Comparison of ENCODE assay signal across 23 mouse cellular contexts in genomic region chr13:91759791-91760190, GRCm38 (mm10). TPM values are rescaled to one million over a fixed set of nuclear protein-coding genes. Genes with fewer than 3 reads are reported as not detected.
"Had no signal": no experiment of that assay in that cellular context is flagged by ENCODE, and none has a peak within 500 bp of the region (broad histone marks: within the 10 kb centered on the region; RNA-seq: fewer than 3 reads in every experiment).

No protein-coding gene starts in this region.

- DNase-seq: left cerebral cortex, postnatal 4 days; lung, adult 18-20 months; lung, postnatal 10 days; lung, postnatal 36 days; retina, postnatal 1 day; right cerebral cortex, postnatal 25 days; spleen, adult 18-20 months; thymus, postnatal 25 days had no signal

- H3K4me3 ChIP-seq: intestine, embryonic 15.5 days; limb, embryonic 12.5 days; limb, embryonic 15.5 days; lung, embryonic 15.5 days; megakaryocyte, embryonic 14.5 days; midbrain, embryonic 10.5 days; midbrain, embryonic 13.5 days; myocyte; neural tube, embryonic 13.5 days; stomach, embryonic 15.5 days had no signal

- H3K9ac ChIP-seq: intestine, embryonic 15.5 days; limb, embryonic 12.5 days; limb, embryonic 15.5 days; liver, embryonic 14.5 days; lung, embryonic 15.5 days; midbrain, embryonic 13.5 days; neural tube, embryonic 13.5 days; stomach, embryonic 15.5 days had no signal

- H3K27ac ChIP-seq: intestine, embryonic 15.5 days; kidney, postnatal 0 days; limb, embryonic 12.5 days; limb, embryonic 15.5 days; liver, embryonic 14.5 days; lung, embryonic 15.5 days; midbrain, embryonic 10.5 days; midbrain, embryonic 13.5 days; neural tube, embryonic 13.5 days; stomach, embryonic 15.5 days had no signal

- H3K36me3 ChIP-seq: intestine, embryonic 15.5 days; limb, embryonic 12.5 days; limb, embryonic 15.5 days; lung, embryonic 15.5 days; midbrain, embryonic 10.5 days; midbrain, embryonic 13.5 days; neural tube, embryonic 13.5 days; stomach, embryonic 15.5 days had no signal

- H3K27me3 ChIP-seq: intestine, embryonic 15.5 days; limb, embryonic 12.5 days; limb, embryonic 15.5 days; lung, embryonic 15.5 days; megakaryocyte, embryonic 14.5 days; midbrain, embryonic 13.5 days; neural tube, embryonic 13.5 days; stomach, embryonic 15.5 days had no signal

- H3K9me3 ChIP-seq: intestine, embryonic 15.5 days; limb, embryonic 12.5 days; limb, embryonic 15.5 days; lung, embryonic 15.5 days; megakaryocyte, embryonic 14.5 days; midbrain, embryonic 10.5 days; midbrain, embryonic 13.5 days; neural tube, embryonic 13.5 days; stomach, embryonic 15.5 days had no signal

- ATAC-seq: intestine, embryonic 15.5 days; midbrain, embryonic 13.5 days; midbrain, embryonic 16.5 days had no signal

- H3K4me2 ChIP-seq: intestine, embryonic 15.5 days; limb, embryonic 12.5 days; limb, embryonic 15.5 days; lung, embryonic 15.5 days; midbrain, embryonic 13.5 days; neural tube, embryonic 13.5 days; stomach, embryonic 15.5 days had no signal

- H3K4me1 ChIP-seq: intestine, embryonic 15.5 days; limb, embryonic 12.5 days; limb, embryonic 15.5 days; lung, embryonic 15.5 days; midbrain, embryonic 10.5 days; midbrain, embryonic 13.5 days; neural tube, embryonic 13.5 days; stomach, embryonic 15.5 days had no signal

RNA-seq across cellular contexts. Expression of gene Acot12, which starts 18.5 kb away (rescaled TPM):
- total RNA-seq: monocyte, adult 5-6 weeks; neutrophil, adult 5-6 weeks had no signal
- polyA plus RNA-seq: limb, embryonic 12.5 days; limb, embryonic 15.5 days; lung, embryonic 15.5 days; midbrain, embryonic 10.5 days; midbrain, embryonic 13.5 days; neural tube, embryonic 13.5 days had no signal
